Mouse (Mus musculus): ENCODE data around the gene Corin.

DNA sequence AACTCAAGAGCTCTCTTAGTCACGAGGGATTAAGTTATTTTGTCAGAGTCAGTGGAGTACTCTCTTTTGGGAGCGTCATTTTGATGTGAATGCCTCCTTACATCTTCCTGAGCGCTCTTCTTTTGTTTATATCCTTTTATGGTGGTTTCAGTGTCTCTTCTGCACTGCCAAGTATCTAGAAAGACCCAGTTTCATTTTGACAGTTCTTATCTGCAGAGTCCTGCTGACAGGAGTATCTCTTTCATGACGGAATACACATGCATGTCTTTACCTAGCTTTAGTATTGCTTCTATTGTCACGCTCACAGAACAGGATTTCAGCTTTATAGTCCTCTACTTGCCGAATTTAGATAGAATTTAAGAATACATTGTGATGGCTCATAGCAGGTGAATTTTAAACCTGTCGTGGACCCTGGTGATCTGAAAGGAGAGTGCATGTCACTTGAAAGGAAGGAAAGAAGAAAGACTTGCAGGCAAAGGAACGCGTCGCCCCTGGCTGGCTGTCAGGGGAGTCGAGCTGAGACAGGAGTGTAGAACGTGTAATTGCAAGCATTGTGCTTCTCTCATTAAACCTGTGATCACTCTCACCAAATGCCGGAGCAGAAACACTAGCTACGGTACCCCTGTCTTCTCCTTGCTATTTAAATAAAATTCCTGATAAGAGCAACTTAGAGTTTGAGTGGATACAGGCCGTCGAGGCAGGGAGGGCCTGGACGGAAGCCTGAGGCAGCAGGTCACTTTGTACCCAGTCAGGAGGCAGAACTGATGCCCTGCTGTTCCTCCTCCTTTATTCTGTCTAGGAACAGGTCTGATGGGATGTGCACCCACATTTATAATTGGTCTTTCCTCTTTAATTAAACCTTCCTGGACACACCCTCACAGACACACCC is 245.6 kb downstream of the Corin start:
- no peak for TF ChIP-seq TCF3 (IDR thresholded peaks at IDR 0.05; ENCODE audit: insufficient read length, low read depth)
- no peak for TF ChIP-seq POLR2A (IDR thresholded peaks at IDR 0.05; ENCODE audit: insufficient read length, low read depth)
- no peak for TF ChIP-seq MYOG (IDR thresholded peaks at IDR 0.05; ENCODE audit: control insufficient read depth in 1 of 3, insufficient read depth in 1 of 3, insufficient read length in 2 of 3, low read depth in 2 of 3)
- no peak for TF ChIP-seq CEBPB (IDR thresholded peaks at IDR 0.05; ENCODE audit: insufficient read depth, poor library complexity, severe bottlenecking)
- no peak for TF ChIP-seq TCF12 (IDR thresholded peaks at IDR 0.05; ENCODE audit: insufficient read depth, poor library complexity, severe bottlenecking)
- no peak for TF ChIP-seq POLR2AphosphoS2 (IDR thresholded peaks at IDR 0.05; ENCODE audit: insufficient read length, low read depth)
- no peak for TF ChIP-seq MAX (IDR thresholded peaks at IDR 0.05; ENCODE audit: low read depth)
- TF ChIP-seq E2F4 (IDR thresholded peaks at IDR 0.05; ENCODE audit: insufficient read depth) = no peak
- no peak for TF ChIP-seq MYOD1 (IDR thresholded peaks at IDR 0.05; ENCODE audit: control insufficient read depth in 1 of 3, insufficient read length in 2 of 3, low read depth in 2 of 3)
- TF ChIP-seq USF1 (IDR thresholded peaks at IDR 0.05; ENCODE audit: low read depth) = no peak
